Mouse (Mus musculus) kidney, adult 2 months (tissue): Measurements from ENCODE around the gene Ky. TPM values are rescaled to one million over a fixed set of nuclear protein-coding genes. Genes with fewer than 3 reads are reported as not detected.

Experiments used
- DNase-seq: peaks from one replicate; pipeline ENCODE4 v3.0.0; 2021
- H3K27ac ChIP-seq: fragments of 200-500 bp; 2 replicates; pipeline ENCODE4 v1.5.1; 2012; ENCODE audit warnings: low read depth, low read length, control low read depth, inconsistent platforms; ENCODE audit not compliant: insufficient read depth
- H3K27me3 ChIP-seq: fragments of 200-500 bp; replicated peaks from 2 replicates; pipeline ENCODE4 v1.6.1; 2012; ENCODE audit warnings: mild to moderate bottlenecking, moderate library complexity, low read length, inconsistent platforms; ENCODE audit not compliant: control insufficient read depth, insufficient read depth
- H3K36me3 ChIP-seq: fragments of 200-500 bp; 2 replicates; pipeline ENCODE4 v1.6.1; 2012; ENCODE audit warnings: mild to moderate bottlenecking, moderate library complexity, low read length, inconsistent platforms; ENCODE audit not compliant: control insufficient read depth, insufficient read depth
- H3K4me1 ChIP-seq: fragments of 200-500 bp; 2 replicates; pipeline ENCODE4 v1.6.1; 2011; ENCODE audit warnings: low read length; ENCODE audit not compliant: control insufficient read depth, insufficient read depth
- H3K4me3 ChIP-seq: fragments of 200-500 bp; 2 replicates; pipeline ENCODE4 v1.5.1; 2011; ENCODE audit warnings: mild to moderate bottlenecking, low read depth, low read length, control low read depth; ENCODE audit not compliant: insufficient read depth
- CTCF ChIP-seq: fragments of 200-500 bp; conservative IDR thresholded peaks from 2 replicates; pipeline ENCODE4 v1.5.1; 2011; ENCODE audit warnings: low read depth, mild to moderate bottlenecking, control low read depth, low read length, moderate library complexity, mixed read lengths; ENCODE audit not compliant: insufficient read depth, insufficient read length
- POLR2A ChIP-seq: fragments of 200-500 bp; IDR thresholded peaks from one replicate; pipeline ENCODE4 v1.6.1; 2011; ENCODE audit warnings: low read depth, low read length, control low read depth
- WGBS: fragments of 180-500 bp; shearing (Covaris S2); methylation state at CpG from one replicate; pipeline ENCODE4 v1.1.7; 2018; 5-methylcytosine and 5-hydroxymethylcytosine counted together
- polyA plus RNA-seq: library from polyadenylated mRNA; depleted of rRNA; stranded (reverse); fragments of >200 nt; gene quantifications from 2 replicates; pipeline ENCODE4 v1.2.3, GENCODE M21; 2012; rRNA removed

Gene Ky
- 0.31 and 0.45 TPM in 2 replicates for polyA plus RNA-seq

GRCm38 (mm10) chr9:102505700-102506585 lies at the start of gene Ky:
Ky (plus strand) TSS chr9:102505750.
- Histone ChIP-seq H3K27me3 (no peaks in the 10 kb centered on the region), H3K4me1 (no peaks in the 10 kb centered on the region), H3K36me3 (no peaks in the 10 kb centered on the region), H3K27ac (no peak within 1 kb of the TSS), H3K4me3 (peak within 1 kb of the TSS; percentile 24; the same call in 1 of the 2 replicates)
- no peak for TF ChIP-seq CTCF
- TF ChIP-seq POLR2A: no peak
- DNase-seq: no peak
- 2% methylated on average over 62 of the region's 63 CpGs for WGBS

- Histone ChIP-seq H3K27ac (no peak overlapping the region), H3K27me3 (no peaks in the 10 kb centered on the region), H3K36me3 (no peaks in the 10 kb centered on the region), H3K4me3 (no peak overlapping the region), H3K4me1 (no peaks in the 10 kb centered on the region)
- 74% methylated on average over 10 of the region's 10 CpGs for WGBS
- TF ChIP-seq POLR2A (no peak), CTCF (no peak)
- no peak for DNase-seq
Measured at GRCm38 (mm10) chr9:102462251-102462650, 43.3 kb upstream of the Ky start.

- TF ChIP-seq POLR2A (no peak), CTCF (no peak)
- Histone ChIP-seq H3K36me3 (no peaks in the 10 kb centered on the region), H3K27ac (no peak overlapping the region), H3K27me3 (no peaks in the 10 kb centered on the region), H3K4me1 (no peaks in the 10 kb centered on the region), H3K4me3 (no peak overlapping the region)
- 89% methylated on average over 3 of the region's 3 CpGs for WGBS
- no peak for DNase-seq
Measured at GRCm38 (mm10) chr9:102465044-102465443, 40.5 kb upstream of the Ky start.

GRCm38 (mm10) chr9:102465726-102466125 lies 39.8 kb upstream of the Ky start:
- Histone ChIP-seq H3K4me1 (no peaks in the 10 kb centered on the region), H3K4me3 (no peak overlapping the region), H3K36me3 (no peaks in the 10 kb centered on the region), H3K27me3 (no peaks in the 10 kb centered on the region), H3K27ac (no peak overlapping the region)
- DNase-seq: no peak
- TF ChIP-seq CTCF: no peak
- TF ChIP-seq POLR2A: no peak
- WGBS: 64% methylated on average over 5 of the region's 5 CpGs

- no peaks in the 10 kb centered on the region for H3K4me1 ChIP-seq
- no peak for TF ChIP-seq CTCF
- DNase-seq: no peak
- H3K36me3 ChIP-seq: no peaks in the 10 kb centered on the region
- H3K4me3 ChIP-seq: no peak overlapping the region
- 79% methylated on average over 2 of the region's 2 CpGs for WGBS
- H3K27ac ChIP-seq: no peak overlapping the region
- H3K27me3 ChIP-seq: no peaks in the 10 kb centered on the region
Measured at GRCm38 (mm10) chr9:102470076-102470819, 35.3 kb upstream of the Ky start.

GRCm38 (mm10) chr9:102477767-102478450 lies 27.6 kb upstream of the Ky start:
- WGBS: 83% methylated on average over 6 of the region's 6 CpGs
- Histone ChIP-seq H3K4me3 (no peak overlapping the region), H3K4me1 (no peaks in the 10 kb centered on the region), H3K27ac (no peak overlapping the region), H3K27me3 (no peaks in the 10 kb centered on the region), H3K36me3 (no peaks in the 10 kb centered on the region)
- no peak for DNase-seq
- TF ChIP-seq CTCF (no peak), POLR2A (no peak)
